Mouse (Mus musculus): Measurements from ENCODE around the gene Dhx15. TPM values are rescaled to one million over a fixed set of nuclear protein-coding genes. Genes with fewer than 3 reads are reported as not detected.

Dhx15 gene
- polyA plus RNA-seq (2014; fragmentation: Illumina TruSeq; extraction: RNeasy Lipid Tissue Mini Kit (QIAGEN cat#74804); ENCODE audit: low read depth, low replicate concordance) = 219 TPM

DNA sequence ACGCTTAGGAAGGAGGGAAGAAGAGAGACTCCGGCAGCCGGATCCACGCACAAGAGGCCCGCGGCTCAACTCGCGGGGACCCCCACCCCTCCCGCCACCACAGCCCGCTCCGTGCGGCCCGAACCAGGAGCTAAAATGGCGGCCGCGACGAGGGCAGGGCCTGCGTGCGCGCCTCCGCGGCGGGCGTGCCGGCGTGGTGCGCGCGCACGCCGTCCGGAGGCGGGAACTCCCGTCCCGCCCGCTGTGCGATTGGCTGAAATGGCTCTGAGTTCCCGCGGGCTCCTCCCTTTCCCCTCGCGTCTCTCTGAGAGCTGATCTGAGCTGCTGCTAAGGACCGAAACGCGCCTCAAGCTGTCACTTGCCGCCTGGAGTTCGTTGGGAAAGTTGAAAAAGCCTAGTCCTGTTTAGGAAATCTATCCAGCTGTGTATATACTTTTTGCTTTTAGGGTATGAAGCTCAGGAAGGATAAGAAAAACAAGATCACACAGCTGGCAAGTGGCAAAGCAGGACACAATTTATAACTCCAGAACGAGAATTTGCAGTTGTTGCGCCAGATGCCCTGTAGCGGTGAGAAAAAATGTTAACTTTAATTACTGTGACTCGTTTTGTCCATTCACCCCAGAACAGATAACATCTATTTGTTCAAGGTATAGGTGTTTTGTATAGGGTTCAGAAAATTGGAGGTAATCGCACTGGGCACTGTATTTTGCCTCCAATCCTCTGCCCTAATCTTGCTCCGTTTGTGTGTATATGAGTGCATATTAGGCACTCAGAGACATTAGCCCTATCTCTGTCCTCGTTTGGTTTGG, at the start of gene Dhx15:
Gene Dhx15 (minus strand): TSS at position 144 of the 809 bp plus-strand sequence.

Other genes with a start within 250 kb of the Dhx15 start
- gene Sod3, start 173.3 kb upstream of the Dhx15 start, polyA plus RNA-seq (2014; fragmentation: Illumina TruSeq; extraction: RNeasy Lipid Tissue Mini Kit (QIAGEN cat#74804); ENCODE audit: low read depth, low replicate concordance) = 4.8 TPM

Measured in testis, adult 10 weeks (tissue).